Mouse (Mus musculus) erythroblast, embryonic 14.5 days (primary cell): ENCODE results near the gene Rgl1. TPM values are rescaled to one million over a fixed set of nuclear protein-coding genes. Genes with fewer than 3 reads are reported as not detected.

Experiments
- H3K27me3 ChIP-seq: 2 replicates; pipeline ENCODE4 v1.6.1; 2012; ENCODE audit warnings: inconsistent platforms; ENCODE audit not compliant: control insufficient read depth
- H3K36me3 ChIP-seq: 2 replicates; pipeline ENCODE4 v1.6.1; 2012; ENCODE audit warnings: mild to moderate bottlenecking, inconsistent platforms; ENCODE audit not compliant: control insufficient read depth
- H3K4me1 ChIP-seq: 2 replicates; pipeline ENCODE4 v1.6.1; 2012; ENCODE audit warnings: inconsistent platforms; ENCODE audit not compliant: control insufficient read depth
- H3K4me3 ChIP-seq: replicated peaks from 2 replicates; pipeline ENCODE3; 2012; ENCODE audit warnings: moderate library complexity, mild to moderate bottlenecking, inconsistent platforms
- H3K9me3 ChIP-seq: 2 replicates; pipeline ENCODE4 v1.6.1; 2012; ENCODE audit warnings: low read length, inconsistent platforms, mixed read lengths; ENCODE audit not compliant: control insufficient read depth
- GATA1 ChIP-seq: IDR thresholded peaks from 2 replicates; pipeline ENCODE4 v1.6.1; 2012; ENCODE audit warnings: low read length, inconsistent platforms, mixed read lengths
- TAL1 ChIP-seq: IDR thresholded peaks from 3 replicates; pipeline ENCODE4 v1.6.1; 2012; ENCODE audit warnings: low read length, inconsistent platforms, mixed read lengths
- polyA plus RNA-seq: library from polyadenylated mRNA; stranded (reverse); fragments of >175 nt; gene quantifications from 2 replicates; pipeline ENCODE4 v1.2.3, GENCODE M21; 2012

The Rgl1 gene
- polyA plus RNA-seq, 1 experiment = 0.03 TPM

- Histone ChIP-seq H3K4me3 (no peak overlapping the region), H3K36me3 (no peaks in the 10 kb centered on the region), H3K4me1 (no peaks in the 10 kb centered on the region), H3K9me3 (no peaks in the 10 kb centered on the region), H3K27me3 (no peaks in the 10 kb centered on the region)
- no peak for TF ChIP-seq TAL1
- TF ChIP-seq GATA1 = no peak
These were observed 83.6 kb downstream of the Rgl1 start for GRCm38 (mm10) chr1:152682368-152683194.

GRCm38 (mm10) chr1:152681676-152682367 is 84.3 kb downstream of the Rgl1 start:
- no peaks in the 10 kb centered on the region for H3K36me3 ChIP-seq
- H3K4me1 ChIP-seq = no peaks in the 10 kb centered on the region
- TF ChIP-seq TAL1 (no peak), GATA1 (no peak)
- H3K9me3 ChIP-seq = no peaks in the 10 kb centered on the region
- H3K4me3 ChIP-seq = no peak overlapping the region
- no peaks in the 10 kb centered on the region for H3K27me3 ChIP-seq

- TF ChIP-seq TAL1 = no peak
- TF ChIP-seq GATA1 = no peak
- Histone ChIP-seq H3K4me1 (no peaks in the 10 kb centered on the region), H3K27me3 (no peaks in the 10 kb centered on the region), H3K9me3 (no peaks in the 10 kb centered on the region), H3K4me3 (no peak overlapping the region), H3K36me3 (no peaks in the 10 kb centered on the region)
These were observed 85.0 kb downstream of the Rgl1 start for GRCm38 (mm10) chr1:152681116-152681515.

- H3K27me3 ChIP-seq = no peaks in the 10 kb centered on the region
- TF ChIP-seq TAL1 (no peak), GATA1 (no peak)
- H3K9me3 ChIP-seq = no peaks in the 10 kb centered on the region
- H3K4me3 ChIP-seq = no peak overlapping the region
- H3K36me3 ChIP-seq = no peaks in the 10 kb centered on the region
- H3K4me1 ChIP-seq = no peaks in the 10 kb centered on the region
These were observed 87.7 kb downstream of the Rgl1 start for GRCm38 (mm10) chr1:152678451-152678850.

GRCm38 (mm10) chr1:152677482-152678211 is 88.5 kb downstream of the Rgl1 start:
- Histone ChIP-seq H3K27me3 (no peaks in the 10 kb centered on the region), H3K36me3 (no peaks in the 10 kb centered on the region), H3K9me3 (no peaks in the 10 kb centered on the region), H3K4me1 (no peaks in the 10 kb centered on the region), H3K4me3 (no peak overlapping the region)
- TF ChIP-seq TAL1 (no peak), GATA1 (no peak)

- Histone ChIP-seq H3K27me3 (no peaks in the 10 kb centered on the region), H3K4me3 (no peak overlapping the region), H3K4me1 (no peaks in the 10 kb centered on the region), H3K9me3 (no peaks in the 10 kb centered on the region), H3K36me3 (no peaks in the 10 kb centered on the region)
- no peak for TF ChIP-seq GATA1
- TF ChIP-seq TAL1 = no peak
These were observed 96.5 kb downstream of the Rgl1 start for GRCm38 (mm10) chr1:152669446-152670180.

- H3K9me3 ChIP-seq = no peaks in the 10 kb centered on the region
- H3K4me1 ChIP-seq = no peaks in the 10 kb centered on the region
- no peak for TF ChIP-seq TAL1
- H3K36me3 ChIP-seq = no peaks in the 10 kb centered on the region
- no peak overlapping the region for H3K4me3 ChIP-seq
- no peaks in the 10 kb centered on the region for H3K27me3 ChIP-seq
These were observed 105.7 kb downstream of the Rgl1 start for GRCm38 (mm10) chr1:152660436-152660835.

GRCm38 (mm10) chr1:152659961-152660360 is 106.2 kb downstream of the Rgl1 start:
- TF ChIP-seq TAL1 = no peak
- no peak for TF ChIP-seq GATA1
- Histone ChIP-seq H3K4me1 (no peaks in the 10 kb centered on the region), H3K4me3 (no peak overlapping the region), H3K27me3 (no peaks in the 10 kb centered on the region), H3K36me3 (no peaks in the 10 kb centered on the region), H3K9me3 (no peaks in the 10 kb centered on the region)
